Mouse (Mus musculus) heart, embryonic 12.5 days (tissue): ENCODE results near the gene Cnot2. TPM values are rescaled to one million over a fixed set of nuclear protein-coding genes. Genes with fewer than 3 reads are reported as not detected.

Source experiments
- ATAC-seq: fragments of 200-750 bp; cut with Nextera tagmentation; 2 replicates; pipeline ENCODE4 v1.8.0; 2017; ENCODE audit warnings: moderate TSS enrichment, moderate library complexity; ENCODE audit not compliant: insufficient number of reproducible peaks, low FRiP score
- H3K27ac ChIP-seq: fragments of 300-500 bp; sonication (generic); 2 replicates; pipeline ENCODE4 v1.5.1; 2016; ENCODE audit warnings: mild to moderate bottlenecking, moderate library complexity; ENCODE audit not compliant: poor library complexity, severe bottlenecking
- H3K27me3 ChIP-seq: fragments of 300-500 bp; sonication (generic); replicated peaks from 2 replicates; pipeline ENCODE4 v1.6.1; 2016; ENCODE audit warnings: mild to moderate bottlenecking, moderate library complexity
- H3K36me3 ChIP-seq: fragments of 300-500 bp; sonication (generic); 2 replicates; pipeline ENCODE4 v1.6.1; 2016; ENCODE audit warnings: mild to moderate bottlenecking, moderate library complexity
- H3K4me1 ChIP-seq: fragments of 300-500 bp; sonication (generic); replicated peaks from 2 replicates; pipeline ENCODE4 v1.6.1; 2016; ENCODE audit warnings: mild to moderate bottlenecking
- H3K4me2 ChIP-seq: fragments of 300-500 bp; sonication (generic); 2 replicates; pipeline ENCODE4 v1.6.1; 2016; ENCODE audit warnings: mild to moderate bottlenecking, moderate library complexity
- H3K4me3 ChIP-seq: fragments of 300-500 bp; sonication (generic); 2 replicates; pipeline ENCODE4 v1.5.1; 2016; ENCODE audit warnings: mild to moderate bottlenecking
- H3K9ac ChIP-seq: fragments of 300-500 bp; sonication (generic); 2 replicates; pipeline ENCODE4 v1.6.1; 2016; ENCODE audit warnings: mild to moderate bottlenecking, moderate library complexity
- H3K9me3 ChIP-seq: fragments of 300-500 bp; sonication (generic); replicated peaks from 2 replicates; pipeline ENCODE4 v1.6.1; 2016; ENCODE audit warnings: mild to moderate bottlenecking, moderate library complexity
- WGBS: fragments of 180-500 bp; shearing (Covaris S2); methylation state at CpG from one replicate; pipeline ENCODE4 v1.1.7; 2016; 5-methylcytosine and 5-hydroxymethylcytosine counted together
- polyA plus RNA-seq: library from polyadenylated mRNA; unstranded; fragments of >200 nt; fragmentation: Nextera tagmentation; extraction: Ambion mirVana; gene quantifications from 2 replicates; pipeline ENCODE4 v1.2.1, GENCODE M21; 2016

The Cnot2 gene
- polyA plus RNA-seq, 1 experiment from 2014 or later, result 79.8 TPM

DNA sequence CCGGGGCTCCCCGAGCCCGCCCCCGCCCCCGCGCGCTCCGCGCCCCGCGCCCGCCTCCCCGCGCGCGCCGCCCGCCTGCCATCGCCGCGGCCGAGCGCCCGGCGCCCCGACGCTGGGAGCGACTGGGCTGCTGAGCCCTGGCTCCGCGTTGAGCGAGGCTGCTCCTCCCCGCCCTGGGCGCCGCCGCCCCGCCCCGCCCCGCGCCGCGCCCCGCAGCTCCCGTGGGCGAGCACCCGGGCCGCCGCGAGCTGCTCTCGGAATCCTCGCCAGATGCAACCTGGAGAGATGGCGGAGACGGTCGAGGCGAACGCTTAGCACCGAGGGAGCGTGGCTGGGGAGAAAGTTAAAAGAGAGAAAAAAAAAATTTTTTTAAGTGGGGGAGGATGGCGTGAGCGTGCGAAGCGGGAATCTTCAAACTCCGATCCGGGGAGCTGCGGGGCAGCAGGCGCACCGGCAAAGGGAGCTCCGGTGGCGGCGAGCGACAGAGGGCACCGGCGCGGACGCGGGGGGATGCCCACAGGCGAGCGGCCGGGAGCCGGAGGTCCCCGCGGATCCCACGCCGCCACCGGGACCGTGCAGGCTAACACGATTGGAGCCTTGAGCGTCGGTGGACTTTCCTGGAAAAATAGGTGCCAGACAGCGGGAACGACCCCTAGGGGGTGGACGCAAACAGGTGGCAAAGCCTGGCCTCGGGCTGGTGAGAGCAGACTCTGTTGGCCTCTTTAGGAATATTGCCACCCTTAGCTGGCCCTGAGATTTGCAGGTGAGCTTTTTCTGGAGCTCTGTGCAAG lies 107.4 kb downstream of the Cnot2 start, which contains the start of gene Kcnmb4:
TSS of gene Kcnmb4 (minus strand) at position 120 of the 791 bp plus-strand sequence.
- Histone ChIP-seq H3K27me3 (no peaks in the 10 kb centered on the region), H3K9me3 (peaks cover 6% of the 10 kb centered on the region), H3K27ac (peak within 1 kb of the TSS; percentile 16; the same call in 1 of the 2 replicates), H3K4me1 (peaks cover 17% of the 10 kb centered on the region), H3K4me2 (peak within 1 kb of the TSS; percentile 98), H3K4me3 (peak within 1 kb of the TSS; percentile 75), H3K9ac (peak within 1 kb of the TSS; percentile 81), H3K36me3 (no peaks in the 10 kb centered on the region)
- peak; percentile 78 for ATAC-seq
- 2% methylated on average over 76 of the region's 92 CpGs for WGBS

DNA sequence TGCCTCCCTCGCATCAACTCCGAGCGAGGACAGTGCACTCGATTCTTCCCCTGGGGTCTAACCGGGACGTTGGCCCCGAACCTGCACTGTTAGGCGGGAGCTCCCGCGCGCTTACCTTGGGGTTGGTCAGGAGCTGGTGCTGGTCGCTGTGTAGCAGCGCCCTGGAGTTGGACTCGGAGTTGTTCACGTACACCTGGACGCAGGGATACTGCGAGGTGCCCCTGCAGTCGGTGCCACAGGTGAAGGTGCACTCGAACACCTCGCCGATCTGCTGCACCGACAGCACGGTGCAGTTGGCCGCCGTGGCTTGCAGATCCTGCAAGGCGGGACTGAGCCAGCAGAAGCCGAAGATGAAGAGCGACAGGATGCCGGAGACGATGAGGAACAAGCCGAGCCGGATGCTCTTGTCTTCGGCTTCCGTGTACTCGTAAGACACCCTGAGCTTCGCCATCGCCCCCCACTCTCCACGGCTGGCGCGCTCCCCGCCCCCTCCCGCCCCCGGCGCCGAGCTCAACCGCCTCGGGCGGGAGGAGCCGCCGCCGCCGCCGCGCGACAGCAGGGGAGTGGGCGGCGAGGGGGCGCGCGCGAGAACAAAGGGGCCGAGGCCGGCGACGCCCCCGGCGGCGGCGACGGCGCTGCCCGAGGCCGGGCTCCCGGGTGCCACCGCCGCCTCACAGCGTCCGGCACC lies 108.1 kb downstream of the Cnot2 start:
- H3K27me3 ChIP-seq, result no peaks in the 10 kb centered on the region
- H3K9ac ChIP-seq, result peak overlapping the region; percentile 81
- peak overlapping the region; percentile 98 for H3K4me2 ChIP-seq
- H3K4me3 ChIP-seq, result peak overlapping the region; percentile 75
- ATAC-seq, result peak; percentile 47
- H3K27ac ChIP-seq, result peak overlapping the region; percentile 16; the same call in 1 of the 2 replicates
- WGBS, result 3% methylated on average over 55 of the region's 78 CpGs
- no peaks in the 10 kb centered on the region for H3K36me3 ChIP-seq
- peaks cover 6% of the 10 kb centered on the region for H3K9me3 ChIP-seq
- H3K4me1 ChIP-seq, result peaks cover 17% of the 10 kb centered on the region

DNA sequence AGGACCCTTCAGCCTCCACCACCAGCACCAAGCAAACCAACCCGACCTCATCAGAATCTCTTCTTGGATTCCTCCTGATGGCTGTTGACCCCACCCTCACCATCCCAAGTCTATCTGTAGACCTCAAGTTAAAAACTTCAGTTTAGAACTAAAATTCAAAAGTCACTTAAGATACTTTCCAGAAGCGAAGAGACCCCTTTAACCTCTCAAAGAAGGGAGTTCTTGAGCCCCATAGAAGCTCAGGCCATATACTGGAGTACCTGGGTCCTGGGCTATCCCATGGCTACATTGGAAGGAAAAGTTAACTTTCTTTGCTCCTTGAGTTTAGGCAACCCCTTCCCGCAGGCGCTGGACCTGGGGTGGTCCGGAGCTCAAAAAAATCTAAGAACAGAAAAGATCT lies 108.7 kb downstream of the Cnot2 start:
- Histone ChIP-seq H3K9ac (peak overlapping the region; percentile 81), H3K4me3 (peak overlapping the region; percentile 75), H3K27me3 (no peaks in the 10 kb centered on the region), H3K4me1 (peaks cover 17% of the 10 kb centered on the region), H3K27ac (no peak overlapping the region), H3K36me3 (no peaks in the 10 kb centered on the region), H3K9me3 (peaks cover 6% of the 10 kb centered on the region), H3K4me2 (peak overlapping the region; percentile 98)
- no peak for ATAC-seq
- WGBS, result 4% methylated on average over 5 of the region's 5 CpGs

DNA sequence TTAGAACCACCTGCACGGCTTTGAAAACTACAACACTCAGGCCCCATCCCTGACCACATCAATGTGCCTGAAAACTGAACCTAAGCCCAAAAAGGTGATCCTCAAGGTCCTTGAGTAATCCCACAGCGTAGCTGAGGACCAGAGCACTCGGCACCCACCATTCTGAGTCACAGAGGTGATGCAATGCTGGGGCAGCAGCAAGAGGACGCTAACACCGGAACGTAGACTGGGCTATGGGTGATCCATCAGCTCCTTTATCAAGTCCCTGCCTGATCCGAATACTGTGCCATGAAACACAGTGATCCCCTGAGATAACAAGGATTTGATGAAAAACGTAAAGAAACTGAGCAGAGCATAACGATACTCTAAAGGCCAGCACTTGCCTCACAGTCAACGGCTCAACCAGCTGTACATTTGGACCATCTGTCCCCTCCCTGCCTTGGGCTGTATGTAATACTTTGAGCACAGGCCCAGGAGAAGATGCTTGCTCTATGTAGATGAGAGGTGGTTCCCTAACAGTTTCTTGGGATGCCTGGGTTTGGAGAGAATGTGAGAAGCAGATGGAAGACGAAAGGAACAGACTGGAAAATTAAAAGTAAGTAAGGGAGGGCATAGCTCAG lies 110.9 kb downstream of the Cnot2 start:
- Histone ChIP-seq H3K4me3 (no peak overlapping the region), H3K27ac (no peak overlapping the region), H3K27me3 (no peaks in the 10 kb centered on the region), H3K4me1 (peaks cover 17% of the 10 kb centered on the region), H3K9me3 (no peaks in the 10 kb centered on the region), H3K36me3 (no peaks in the 10 kb centered on the region), H3K9ac (no peak overlapping the region), H3K4me2 (no peak overlapping the region)
- 81% methylated on average over 11 of the region's 11 CpGs for WGBS
- no peak for ATAC-seq

DNA sequence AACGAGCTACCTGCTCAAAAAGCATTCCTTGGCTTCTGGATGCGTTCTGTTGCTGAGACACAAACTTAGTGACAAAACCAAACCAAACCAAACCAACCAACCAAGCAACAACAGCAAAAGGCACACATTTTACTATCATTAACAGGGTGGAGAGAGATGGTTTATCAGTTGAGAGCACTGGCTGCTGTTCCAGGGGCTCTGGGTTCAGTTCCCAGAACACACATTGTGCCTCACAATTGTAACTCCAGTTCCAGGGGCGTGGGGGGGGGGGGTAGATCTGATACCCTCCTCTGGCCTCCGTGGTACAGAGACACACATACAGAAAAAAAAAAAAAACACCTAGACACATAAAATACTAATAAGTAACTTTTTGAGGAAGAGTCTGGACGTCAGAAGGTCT lies 113.2 kb downstream of the Cnot2 start:
- Histone ChIP-seq H3K27me3 (no peaks in the 10 kb centered on the region), H3K36me3 (0 out of 2 replicates have a peak, but pooled peaks cover under 1% of the 10 kb centered on the region), H3K4me1 (peaks cover 11% of the 10 kb centered on the region), H3K9ac (no peak overlapping the region), H3K27ac (no peak overlapping the region), H3K9me3 (no peaks in the 10 kb centered on the region), H3K4me3 (no peak overlapping the region), H3K4me2 (no peak overlapping the region)
- ATAC-seq, result no peak
- 72% methylated on average over 5 of the region's 5 CpGs for WGBS

DNA sequence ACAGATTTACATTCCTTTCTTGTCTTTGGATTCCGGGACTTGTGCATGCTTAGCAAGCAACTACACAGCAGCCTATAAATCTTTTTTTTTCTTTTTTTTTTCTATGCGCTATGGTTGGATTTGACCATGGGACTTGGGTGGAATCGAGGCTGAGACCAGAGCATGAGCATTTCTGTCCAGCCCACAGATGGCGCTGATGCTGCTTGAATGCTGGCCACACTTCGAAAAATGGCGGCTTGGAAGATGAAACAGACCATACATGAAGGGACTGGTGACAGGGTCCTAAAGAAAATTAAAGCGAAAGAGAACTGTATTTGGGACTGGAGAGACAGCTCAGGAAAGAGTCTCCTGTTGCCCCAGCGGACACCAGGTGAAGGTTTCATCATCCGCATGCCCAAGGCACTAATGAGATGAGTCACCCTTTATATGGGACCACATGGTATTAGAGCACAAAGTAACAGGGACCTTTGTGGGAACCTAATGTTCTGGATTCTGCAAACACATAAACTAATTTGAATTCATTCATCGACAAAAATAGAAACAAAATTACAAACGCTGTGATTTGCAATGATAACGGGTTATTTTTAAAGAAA lies 117.5 kb downstream of the Cnot2 start:
- 90% methylated on average over 12 of the region's 12 CpGs for WGBS
- no peaks in the 10 kb centered on the region for H3K4me1 ChIP-seq
- H3K9ac ChIP-seq, result no peak overlapping the region
- H3K36me3 ChIP-seq, result peaks cover 5% of the 10 kb centered on the region; the same call in 1 of the 2 replicates
- no peak for ATAC-seq
- H3K27ac ChIP-seq, result no peak overlapping the region
- no peaks in the 10 kb centered on the region for H3K27me3 ChIP-seq
- no peak overlapping the region for H3K4me2 ChIP-seq
- peaks cover 3% of the 10 kb centered on the region; the same call in 1 of the 2 replicates for H3K9me3 ChIP-seq
- no peak overlapping the region for H3K4me3 ChIP-seq

DNA sequence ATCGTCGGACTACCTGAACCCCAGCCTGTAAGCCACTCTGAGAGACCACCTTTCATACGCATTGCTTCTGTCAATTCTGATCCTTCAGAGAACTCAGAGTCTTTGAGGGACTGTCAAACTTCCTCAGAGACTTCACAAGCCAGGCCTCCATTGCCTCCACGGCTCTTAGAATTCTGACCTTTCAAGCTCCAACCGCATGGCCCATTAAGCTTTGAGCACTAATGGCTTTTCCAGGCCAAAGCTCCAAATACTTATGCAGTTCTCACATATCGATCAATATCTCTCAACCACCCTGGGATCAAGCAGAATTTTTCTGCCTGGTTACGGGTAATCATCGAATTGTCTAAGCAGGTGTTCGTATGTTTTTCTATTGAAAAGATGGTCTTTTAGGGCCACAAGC lies 119.9 kb downstream of the Cnot2 start:
- no peaks in the 10 kb centered on the region for H3K27me3 ChIP-seq
- no peak overlapping the region for H3K27ac ChIP-seq
- H3K4me3 ChIP-seq, result no peak overlapping the region
- ATAC-seq, result no peak
- H3K9ac ChIP-seq, result no peak overlapping the region
- no peak overlapping the region for H3K4me2 ChIP-seq
- H3K9me3 ChIP-seq, result peaks cover 6% of the 10 kb centered on the region
- no peaks in the 10 kb centered on the region; the same call in 1 of the 2 replicates for H3K4me1 ChIP-seq
- peaks cover 8% of the 10 kb centered on the region for H3K36me3 ChIP-seq
- 89% methylated on average over 9 of the region's 9 CpGs for WGBS

DNA sequence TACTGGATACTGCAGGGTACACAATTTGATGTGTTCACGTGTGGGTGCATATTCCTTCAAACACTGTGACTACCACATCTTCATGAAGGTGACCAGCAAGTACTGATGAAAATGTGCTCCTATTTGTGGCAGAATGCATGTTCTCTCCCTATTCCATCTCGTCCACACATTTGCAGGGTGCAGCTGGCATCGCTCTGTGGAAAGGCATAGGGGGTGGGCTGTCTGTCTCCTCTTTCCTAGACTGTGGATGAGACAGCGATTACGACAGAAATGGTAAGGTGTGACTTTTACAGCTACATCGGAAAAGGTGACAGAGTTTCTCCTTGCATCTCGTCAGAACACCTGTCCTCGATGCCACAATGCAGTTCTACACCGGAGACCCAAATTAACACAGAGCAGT lies 122.5 kb downstream of the Cnot2 start:
- Histone ChIP-seq H3K36me3 (peaks cover 12% of the 10 kb centered on the region), H3K27ac (no peak overlapping the region), H3K27me3 (no peaks in the 10 kb centered on the region), H3K4me1 (no peaks in the 10 kb centered on the region; the same call in 1 of the 2 replicates), H3K4me3 (no peak overlapping the region), H3K9me3 (peaks cover 8% of the 10 kb centered on the region), H3K9ac (no peak overlapping the region), H3K4me2 (no peak overlapping the region)
- ATAC-seq, result no peak
- WGBS, result 89% methylated on average over 9 of the region's 9 CpGs

DNA sequence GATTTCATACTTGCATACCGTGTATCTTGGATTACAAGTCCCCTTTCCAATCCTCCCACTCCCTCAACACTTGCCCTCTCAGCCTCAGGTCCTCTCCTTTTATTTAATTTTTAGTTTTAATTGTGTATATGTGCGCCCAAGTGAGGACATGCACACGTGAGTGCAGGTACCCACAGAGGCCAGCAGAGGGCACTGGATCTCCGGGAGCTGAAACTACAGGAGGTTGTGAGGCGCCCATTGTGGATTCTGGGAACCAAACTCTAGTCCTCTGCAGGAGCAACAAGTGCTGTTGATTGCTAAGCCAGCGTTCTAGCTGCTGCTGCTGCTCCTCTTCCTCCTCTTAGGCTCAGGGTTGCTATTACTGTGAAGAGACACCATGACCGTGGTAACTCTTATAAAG lies 128.5 kb downstream of the Cnot2 start:
- no peak overlapping the region for H3K4me3 ChIP-seq
- no peak for ATAC-seq
- 91% methylated on average over 7 of the region's 7 CpGs for WGBS

DNA sequence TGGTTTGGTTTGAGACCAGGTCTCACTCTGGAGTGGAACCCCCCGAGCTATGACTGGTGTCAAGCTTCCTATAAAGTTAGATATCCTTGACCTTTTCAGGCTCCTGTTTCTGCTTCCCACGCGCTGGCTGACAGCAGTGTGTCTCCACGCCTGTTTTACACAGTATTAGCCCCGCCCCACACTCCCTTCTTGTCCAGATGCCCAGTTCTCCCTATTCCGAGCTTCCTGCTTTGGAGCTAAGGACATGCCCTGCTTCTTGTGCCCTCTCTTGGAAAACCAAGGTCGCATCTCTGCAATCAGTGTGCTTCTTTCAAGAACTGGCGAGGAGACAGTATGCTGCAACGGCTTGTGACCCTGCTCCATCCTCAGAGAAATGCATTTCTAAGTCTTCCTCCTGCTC lies 130.7 kb downstream of the Cnot2 start:
- Histone ChIP-seq H3K9ac (no peak overlapping the region), H3K4me3 (no peak overlapping the region), H3K4me1 (peaks cover 12% of the 10 kb centered on the region), H3K27me3 (no peaks in the 10 kb centered on the region), H3K4me2 (no peak overlapping the region), H3K9me3 (peaks cover 6% of the 10 kb centered on the region), H3K36me3 (no peaks in the 10 kb centered on the region), H3K27ac (no peak overlapping the region)
- 63% methylated on average over 9 of the region's 9 CpGs for WGBS
- ATAC-seq, result no peak

More for the DNA sequence above, 128.5 kb downstream of the Cnot2 start:
- peaks cover 11% of the 10 kb centered on the region for H3K9me3 ChIP-seq
- no peak overlapping the region for H3K27ac ChIP-seq
- peaks cover 7% of the 10 kb centered on the region for H3K36me3 ChIP-seq
- no peak overlapping the region for H3K9ac ChIP-seq
- H3K4me2 ChIP-seq, result no peak overlapping the region
- peaks cover 4% of the 10 kb centered on the region for H3K4me1 ChIP-seq
- H3K27me3 ChIP-seq, result no peaks in the 10 kb centered on the region

DNA sequence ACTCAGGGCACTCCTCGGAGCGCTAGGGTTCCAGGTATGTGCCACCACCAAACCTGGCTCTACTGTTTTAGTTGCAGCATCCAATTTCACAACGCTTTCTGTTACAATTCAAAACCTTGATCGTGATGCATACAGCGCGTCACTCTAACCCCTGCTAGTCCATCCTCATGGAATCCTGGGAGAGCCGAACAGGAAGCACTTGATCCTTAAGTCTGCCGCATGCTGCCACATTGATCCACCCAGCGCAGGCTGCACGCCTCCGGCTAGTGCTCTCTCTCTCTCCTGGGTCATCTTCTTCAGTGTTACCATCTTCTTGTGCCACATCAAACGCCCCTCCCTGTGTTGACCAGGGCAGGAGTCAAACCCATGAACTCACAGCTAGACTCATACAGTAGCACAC lies 133.1 kb downstream of the Cnot2 start:
- H3K9ac ChIP-seq, result no peak overlapping the region
- H3K9me3 ChIP-seq, result peaks cover 5% of the 10 kb centered on the region
- H3K4me2 ChIP-seq, result no peak overlapping the region
- H3K36me3 ChIP-seq, result 0 out of 2 replicates have a peak, but pooled peaks cover 6% of the 10 kb centered on the region
- ATAC-seq, result no peak
- no peak overlapping the region for H3K4me3 ChIP-seq
- 93% methylated on average over 12 of the region's 12 CpGs for WGBS
- H3K27ac ChIP-seq, result no peak overlapping the region
- H3K27me3 ChIP-seq, result no peaks in the 10 kb centered on the region
- H3K4me1 ChIP-seq, result peaks cover 12% of the 10 kb centered on the region
